Mouse (Mus musculus) hindbrain, postnatal 0 days (tissue): ENCODE measurements around the gene Zfp12. TPM values are rescaled to one million over a fixed set of nuclear protein-coding genes. Genes with fewer than 3 reads are reported as not detected.
A peak's percentile ranks its signal among the peaks of the same experiment; 100 is the strongest.

Experiments
- ATAC-seq: fragments of 200-750 bp; cut with Nextera tagmentation; 2 replicates; pipeline ENCODE4 v1.8.0; 2017; ENCODE audit warnings: mild to moderate bottlenecking, moderate TSS enrichment, moderate library complexity
- DNase-seq: peaks from one replicate; pipeline ENCODE4 v3.0.0-alpha.2; 2015; ENCODE audit warnings: low spot score
- H3K27ac ChIP-seq: fragments of 300-500 bp; sonication (generic); 2 replicates; pipeline ENCODE4 v1.5.1; 2014; ENCODE audit warnings: mild to moderate bottlenecking
- H3K27me3 ChIP-seq: fragments of 300-500 bp; sonication (generic); 2 replicates; pipeline ENCODE4 v1.6.1; 2014; ENCODE audit warnings: low read length, mixed read lengths; ENCODE audit not compliant: insufficient read depth
- H3K36me3 ChIP-seq: fragments of 300-500 bp; sonication (generic); 2 replicates; pipeline ENCODE4 v1.6.1; 2014; ENCODE audit warnings: low read length, mixed read lengths; ENCODE audit not compliant: insufficient read depth
- H3K4me1 ChIP-seq: fragments of 300-500 bp; sonication (generic); 2 replicates; pipeline ENCODE4 v1.6.1; 2014; ENCODE audit warnings: antibody characterized with exemption, low read length, mixed read lengths; ENCODE audit not compliant: insufficient read depth
- H3K4me2 ChIP-seq: fragments of 300-500 bp; sonication (generic); 2 replicates; pipeline ENCODE4 v1.6.1; 2014; ENCODE audit warnings: low read depth, mild to moderate bottlenecking, low read length, moderate library complexity, mixed read lengths
- H3K4me3 ChIP-seq: fragments of 300-500 bp; sonication (generic); 2 replicates; pipeline ENCODE4 v1.5.1; 2014; ENCODE audit warnings: low read length
- H3K9ac ChIP-seq: fragments of 300-500 bp; sonication (generic); replicated peaks from 2 replicates; pipeline ENCODE4 v1.6.1; 2014; ENCODE audit warnings: mild to moderate bottlenecking, low read length, moderate library complexity, mixed read lengths
- H3K9me3 ChIP-seq: fragments of 300-500 bp; sonication (generic); 2 replicates; pipeline ENCODE4 v1.6.1; 2016; ENCODE audit warnings: low read length, mixed read lengths
- CTCF ChIP-seq: IDR thresholded peaks from 2 replicates; pipeline ENCODE4 v1.5.1; 2016; ENCODE audit warnings: antibody characterized with exemption, control low read depth, low read depth
- WGBS: fragments of 180-500 bp; shearing (Covaris S2); extraction: QIAGEN DNeasy Blood & Tissue Kit; methylation state at CpG from one replicate; pipeline ENCODE4 v1.1.7; 2014; 5-methylcytosine and 5-hydroxymethylcytosine counted together
- polyA plus RNA-seq: library from polyadenylated mRNA; unstranded; fragments of >200 nt; fragmentation: Nextera tagmentation; extraction: Ambion mirVana; gene quantifications from 2 replicates; pipeline ENCODE4 v1.2.1, GENCODE M21; 2015
- total RNA-seq: library from RNA; depleted of rRNA; stranded (reverse); fragments of >200 nt; gene quantifications from 2 replicates; pipeline ENCODE4 v1.2.3, GENCODE M21; 2014

Gene Zfp12
- total and polyA plus RNA-seq, 2 experiments from 2014 or later, result 12.3 to 32.6 TPM

GRCm38 (mm10) chr5:143213832-143214231 lies 21.1 kb upstream of the Zfp12 start:
- Histone ChIP-seq H3K4me2 (no peak overlapping the region), H3K27ac (no peak overlapping the region), H3K4me1 (no peaks in the 10 kb centered on the region), H3K36me3 (no peaks in the 10 kb centered on the region), H3K9me3 (no peaks in the 10 kb centered on the region), H3K4me3 (no peak overlapping the region), H3K27me3 (no peaks in the 10 kb centered on the region), H3K9ac (no peak overlapping the region)
- no peak for TF ChIP-seq CTCF
- WGBS, result 95% methylated on average over 2 of the region's 2 CpGs
- DNase-seq (no peak), ATAC-seq (no peak)

GRCm38 (mm10) chr5:143220996-143221395 lies 14.0 kb upstream of the Zfp12 start:
- ATAC-seq (no peak), DNase-seq (no peak)
- Histone ChIP-seq H3K9ac (no peak overlapping the region), H3K9me3 (no peaks in the 10 kb centered on the region), H3K36me3 (no peaks in the 10 kb centered on the region), H3K4me3 (no peak overlapping the region), H3K4me1 (no peaks in the 10 kb centered on the region), H3K4me2 (no peak overlapping the region), H3K27me3 (no peaks in the 10 kb centered on the region), H3K27ac (no peak overlapping the region)
- no peak for TF ChIP-seq CTCF
- 79% methylated on average over 5 of the region's 5 CpGs for WGBS

GRCm38 (mm10) chr5:143222287-143222686 lies 12.7 kb upstream of the Zfp12 start:
- no peaks in the 10 kb centered on the region for H3K27me3 ChIP-seq
- H3K27ac ChIP-seq, result no peak overlapping the region
- ATAC-seq, result no peak
- no peak overlapping the region for H3K4me2 ChIP-seq
- H3K9ac ChIP-seq, result no peak overlapping the region
- H3K36me3 ChIP-seq, result no peaks in the 10 kb centered on the region
- WGBS, result 78% methylated on average over 1 of the region's 1 CpGs
- TF ChIP-seq CTCF, result no peak
- H3K9me3 ChIP-seq, result no peaks in the 10 kb centered on the region
- no peak for DNase-seq
- H3K4me3 ChIP-seq, result no peak overlapping the region
- no peaks in the 10 kb centered on the region for H3K4me1 ChIP-seq

GRCm38 (mm10) chr5:143226790-143227189 lies 8.2 kb upstream of the Zfp12 start, which contains the start of gene Spdye4a:
TSS of gene Spdye4a (minus strand) at chr5:143226890.
- peaks cover 8% of the 10 kb centered on the region; the same call in 1 of the 2 replicates for H3K9me3 ChIP-seq
- 86% methylated on average over 3 of the region's 3 CpGs for WGBS

GRCm38 (mm10) chr5:143236036-143236435 lies 1.1 kb downstream of the Zfp12 start:
- H3K27ac ChIP-seq, result 0 out of 2 replicates have a peak overlapping the region, but pooled peaks have one; percentile 97
- WGBS, result 50% methylated on average over 9 of the region's 9 CpGs

More at GRCm38 (mm10) chr5:143226790-143227189, 8.2 kb upstream of the Zfp12 start, which contains the start of gene Spdye4a:
- Histone ChIP-seq H3K27ac (no peak within 1 kb of the TSS), H3K27me3 (no peaks in the 10 kb centered on the region), H3K4me1 (no peaks in the 10 kb centered on the region), H3K4me3 (no peak within 1 kb of the TSS), H3K9ac (no peak within 1 kb of the TSS), H3K36me3 (no peaks in the 10 kb centered on the region), H3K4me2 (no peak within 1 kb of the TSS)
- DNase-seq, result no peak
- no peak for TF ChIP-seq CTCF
- ATAC-seq, result no peak

GRCm38 (mm10) chr5:143244926-143245325 lies 10.0 kb downstream of the Zfp12 start:
- H3K4me1 ChIP-seq, result no peaks in the 10 kb centered on the region
- H3K9ac ChIP-seq, result no peak overlapping the region
- H3K4me3 ChIP-seq, result no peak overlapping the region
- H3K36me3 ChIP-seq, result peaks cover 72% of the 10 kb centered on the region
- ATAC-seq, result no peak
- H3K27me3 ChIP-seq, result no peaks in the 10 kb centered on the region
- no peak for TF ChIP-seq CTCF
- WGBS, result 97% methylated on average over 26 of the region's 26 CpGs
- no peaks in the 10 kb centered on the region for H3K9me3 ChIP-seq
- DNase-seq, result no peak
- H3K4me2 ChIP-seq, result no peak overlapping the region
- no peak overlapping the region for H3K27ac ChIP-seq

More at GRCm38 (mm10) chr5:143236036-143236435, 1.1 kb downstream of the Zfp12 start:
- no peaks in the 10 kb centered on the region for H3K9me3 ChIP-seq
- DNase-seq (no peak), ATAC-seq (no peak)
- peak overlapping the region; percentile 91 for H3K4me3 ChIP-seq
- TF ChIP-seq CTCF, result no peak
- H3K4me2 ChIP-seq, result peak overlapping the region; percentile 89
- peaks cover 12% of the 10 kb centered on the region for H3K4me1 ChIP-seq
- peaks cover 16% of the 10 kb centered on the region; the same call in 1 of the 2 replicates for H3K36me3 ChIP-seq
- H3K9ac ChIP-seq, result peak overlapping the region; percentile 91
- no peaks in the 10 kb centered on the region for H3K27me3 ChIP-seq

GRCm38 (mm10) chr5:143252039-143252438 lies 17.1 kb downstream of the Zfp12 start:
- no peak for DNase-seq
- H3K9ac ChIP-seq, result no peak overlapping the region
- H3K9me3 ChIP-seq, result no peaks in the 10 kb centered on the region
- no peaks in the 10 kb centered on the region; the same call in 1 of the 2 replicates for H3K27me3 ChIP-seq
- H3K4me2 ChIP-seq, result no peak overlapping the region
- H3K27ac ChIP-seq, result no peak overlapping the region
- H3K4me3 ChIP-seq, result no peak overlapping the region
- TF ChIP-seq CTCF, result no peak
- ATAC-seq, result no peak
- H3K36me3 ChIP-seq, result peaks cover 53% of the 10 kb centered on the region
- 71% methylated on average over 6 of the region's 6 CpGs for WGBS
- peaks cover 5% of the 10 kb centered on the region; the same call in 1 of the 2 replicates for H3K4me1 ChIP-seq
